Mouse (Mus musculus): ENCODE results near the gene Urah.

DNA sequence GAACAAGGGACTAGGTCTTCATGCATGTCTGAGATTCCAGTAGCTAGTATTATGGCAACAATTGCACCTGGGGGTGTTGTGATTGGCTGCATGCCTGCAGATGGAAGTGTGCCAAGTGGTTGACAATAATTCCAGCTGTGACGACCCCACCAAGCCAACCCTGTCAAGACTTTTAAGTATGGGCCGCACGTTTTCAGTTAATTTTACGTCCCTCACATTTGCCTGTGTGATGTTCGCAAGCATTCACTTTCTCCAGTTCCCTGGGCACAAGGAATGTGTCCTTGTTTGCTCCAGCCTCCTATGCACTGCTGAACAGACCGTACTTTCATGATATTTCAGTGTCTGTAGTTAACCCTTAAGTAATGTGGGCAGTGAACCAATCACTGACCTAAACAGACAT is 32.2 kb upstream of the Urah start:
- no peak for TF ChIP-seq CTCF (IDR thresholded peaks at IDR 0.05; ENCODE audit: control insufficient read depth, insufficient read depth, low read length)
- TF ChIP-seq POLR2A (IDR thresholded peaks at IDR 0.05; ENCODE audit: borderline replicate concordance, control insufficient read depth, low read depth, low read length): no peak

All from bone marrow, adult 2 months (tissue).